Mouse (Mus musculus) gastrocnemius, postnatal 36 days (tissue): ENCODE data around the gene Tex2. TPM values are rescaled to one million over a fixed set of nuclear protein-coding genes. Genes with fewer than 3 reads are reported as not detected.
"Not testable (repeated sequence)": the region's sequence is repeated elsewhere in the genome, so short reads cannot be mapped to it uniquely, and the experiment has no call there.

Experiments
- DNase-seq, 2 experiments: peaks; one replicate each; pipeline ENCODE4 v3.0.0; 2022
- intact Hi-C: fragments of 180-260 bp; cut with DNase I; formaldehyde crosslinking; loops from one replicate; pipeline ENCODE4 v1.15.1; 2025
- total RNA-seq, 2 experiments: library from RNA; stranded (reverse); gene quantifications; 2 replicates each; pipeline ENCODE4 v1.2.3; 2021

Gene Tex2
- total RNA-seq, 2 experiments from 2014 or later, result 45.7 to 46.2 TPM

DNA sequence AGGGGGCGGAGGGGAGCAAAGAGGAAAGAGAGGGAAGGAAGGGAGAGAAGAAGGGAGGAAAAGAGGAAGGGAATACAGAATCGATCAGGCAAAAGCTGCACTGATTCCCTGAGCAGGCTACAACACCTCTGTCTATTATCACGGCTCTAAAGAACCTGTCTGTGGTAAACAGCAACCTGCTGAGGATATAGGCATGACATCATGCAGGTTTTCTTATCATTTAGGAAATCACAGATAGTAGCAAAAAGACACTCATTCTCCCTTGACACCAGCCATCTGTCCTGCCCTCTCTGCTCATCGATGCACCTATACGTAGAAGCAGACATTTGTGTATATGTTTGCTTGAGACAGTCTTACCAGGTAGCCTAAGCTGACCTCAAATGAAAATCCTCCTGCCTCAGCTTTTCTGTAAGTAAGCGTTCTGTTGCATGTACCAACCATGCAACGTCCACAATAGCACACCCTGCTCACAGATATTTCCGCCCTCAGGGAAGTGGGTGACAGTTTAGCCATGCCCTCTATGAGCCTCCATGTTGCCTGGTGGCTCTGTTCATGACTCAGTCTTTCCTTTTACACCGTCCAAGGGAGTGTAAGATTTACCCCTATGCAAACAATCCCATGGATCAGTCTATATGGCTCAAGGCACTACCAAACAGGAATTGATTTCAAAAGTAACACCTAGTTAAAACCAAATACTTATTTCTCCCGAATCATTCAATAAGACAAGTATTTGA, 25.3 kb downstream of the Tex2 start:
- intact Hi-C loops, result no loop called here
- DNase-seq, result no peak

DNA sequence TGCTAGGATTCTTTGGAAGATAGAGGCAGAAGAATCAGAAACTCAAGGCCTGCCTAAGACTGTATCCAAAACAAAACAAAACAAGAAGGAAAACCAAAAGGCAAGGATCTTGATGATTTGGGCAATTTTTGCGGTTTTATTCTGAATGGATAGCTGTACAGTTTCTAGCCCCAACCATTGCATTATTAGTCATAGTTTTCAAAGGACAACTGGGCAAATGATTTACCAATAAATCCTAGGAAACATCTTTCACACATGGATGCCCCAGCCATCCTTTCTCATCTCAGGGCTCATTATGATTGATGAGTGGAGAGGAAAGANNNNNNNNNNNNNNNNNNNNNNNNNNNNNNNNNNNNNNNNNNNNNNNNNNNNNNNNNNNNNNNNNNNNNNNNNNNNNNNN, 29.4 kb downstream of the Tex2 start:
- intact Hi-C loops, result no loop called here
- no peak for DNase-seq

DNA sequence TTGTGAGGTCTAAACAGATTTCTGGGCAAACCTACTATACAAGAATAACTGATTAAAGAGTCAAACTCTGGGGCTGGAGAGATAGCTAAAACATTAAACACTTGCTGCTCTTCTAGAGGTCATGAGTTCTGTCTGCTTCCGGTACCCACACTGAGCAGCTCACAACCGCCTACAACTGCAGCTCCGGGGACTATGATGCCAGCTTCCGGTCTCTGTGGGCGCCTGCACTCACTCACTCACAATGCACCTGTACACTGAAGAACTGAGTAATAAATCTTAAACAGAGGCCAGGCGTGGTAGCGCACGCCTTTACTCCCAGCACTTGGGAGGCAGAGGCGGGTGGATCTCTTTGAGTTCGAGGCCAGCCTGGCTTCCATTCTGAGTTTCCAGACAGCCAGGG, 31.9 kb downstream of the Tex2 start:
- intact Hi-C loops, result no loop called here

DNA sequence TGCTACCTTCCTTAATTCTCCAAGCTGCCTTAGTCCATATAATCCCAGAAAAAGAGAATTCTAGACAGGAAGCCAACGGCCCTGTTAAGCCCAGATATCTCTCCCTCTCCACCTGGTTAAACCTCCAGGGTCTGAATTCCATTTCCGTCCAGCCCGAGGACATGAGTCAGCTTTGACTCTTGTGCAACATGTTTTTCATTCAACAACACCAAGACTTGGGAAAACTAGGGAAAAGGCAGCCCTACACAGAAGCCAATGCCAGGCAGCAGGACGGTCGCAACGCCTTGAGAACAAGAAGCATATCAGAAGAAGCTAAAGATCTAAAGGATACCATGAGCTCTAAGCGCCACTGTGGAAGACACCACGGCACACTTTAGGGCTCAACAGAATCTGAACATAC, 32.8 kb downstream of the Tex2 start:
- intact Hi-C loops, result no loop called here
- no peak for DNase-seq

More for the DNA sequence above, 31.9 kb downstream of the Tex2 start:
- no peak for DNase-seq

DNA sequence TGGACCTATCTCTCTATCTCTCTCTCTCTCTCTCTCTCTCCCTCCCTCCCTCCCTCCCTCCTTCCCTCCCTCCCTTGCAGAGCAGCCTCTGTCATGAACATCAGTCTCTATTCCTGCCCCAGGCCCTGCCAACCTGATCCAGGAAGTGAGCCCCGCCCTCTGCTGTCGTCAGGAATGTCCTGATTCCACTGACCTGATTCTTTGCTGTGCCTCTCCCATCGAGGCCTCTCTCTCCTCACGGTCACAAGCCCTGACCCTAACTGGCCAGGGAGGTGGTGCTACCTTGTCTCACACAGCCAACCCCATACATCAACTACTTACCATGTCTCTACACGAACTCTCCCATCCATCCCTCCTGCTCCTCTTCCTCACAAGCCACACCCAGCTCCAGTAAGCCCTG, 33.3 kb downstream of the Tex2 start:
- intact Hi-C loops, result no loop called here
- DNase-seq, result no peak

DNA sequence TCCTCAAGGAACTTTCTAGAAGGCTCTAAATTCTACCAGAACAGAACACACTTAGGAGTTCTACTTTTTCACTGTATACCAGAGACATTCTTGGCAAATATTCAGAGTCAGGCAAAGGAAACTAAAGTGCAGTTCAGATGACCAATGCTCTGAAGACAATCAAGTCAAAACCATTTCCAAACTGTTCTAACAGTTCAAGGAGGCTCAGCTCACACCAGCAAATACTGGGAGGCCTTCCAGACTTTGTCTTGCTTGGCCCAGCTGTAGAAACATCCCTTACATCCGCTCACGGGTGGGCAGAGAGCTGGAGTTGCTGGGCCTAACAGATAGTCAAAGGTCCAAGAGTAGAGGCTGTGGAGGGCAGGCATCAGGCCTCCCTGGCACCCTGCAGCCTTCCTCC, 34.1 kb downstream of the Tex2 start:
- DNase-seq, result no peak
- intact Hi-C loops, result no loop called here

DNA sequence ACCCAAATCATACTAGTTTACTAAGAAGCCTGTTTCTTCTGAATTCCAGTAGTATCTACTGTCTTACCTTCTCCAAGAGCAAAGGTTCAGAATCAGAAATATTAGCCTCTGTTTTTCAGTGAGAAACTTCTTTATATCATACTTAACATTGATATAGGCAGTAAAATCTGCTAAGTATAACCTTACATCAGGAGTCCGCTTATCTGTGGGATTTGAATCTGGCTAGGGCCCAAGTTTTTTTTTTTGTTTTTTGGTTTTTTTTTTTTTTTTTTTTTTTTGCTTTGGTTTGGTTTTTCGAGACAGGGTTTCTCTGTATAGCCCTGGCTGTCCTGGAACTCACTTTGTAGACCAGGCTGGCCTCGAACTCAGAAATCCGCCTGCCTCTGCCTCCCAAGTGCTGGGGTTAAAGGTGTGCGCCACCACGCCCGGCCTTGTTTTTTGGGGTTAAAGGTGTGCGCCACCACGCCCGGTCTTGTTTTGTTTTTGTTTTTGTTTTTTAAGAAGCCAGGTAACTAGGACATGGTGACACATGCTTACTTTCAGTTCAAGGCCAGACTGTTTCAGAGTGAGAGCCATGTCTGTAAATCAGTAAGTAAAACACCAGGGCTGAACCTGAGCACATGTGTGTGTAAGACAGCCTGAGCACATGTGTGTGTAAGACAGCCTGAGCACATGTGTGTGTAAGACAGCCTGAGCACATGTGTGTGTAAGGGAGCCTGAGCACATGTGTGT, 35.4 kb downstream of the Tex2 start:
- intact Hi-C loops, DNase-seq: not testable (repeated sequence)

DNA sequence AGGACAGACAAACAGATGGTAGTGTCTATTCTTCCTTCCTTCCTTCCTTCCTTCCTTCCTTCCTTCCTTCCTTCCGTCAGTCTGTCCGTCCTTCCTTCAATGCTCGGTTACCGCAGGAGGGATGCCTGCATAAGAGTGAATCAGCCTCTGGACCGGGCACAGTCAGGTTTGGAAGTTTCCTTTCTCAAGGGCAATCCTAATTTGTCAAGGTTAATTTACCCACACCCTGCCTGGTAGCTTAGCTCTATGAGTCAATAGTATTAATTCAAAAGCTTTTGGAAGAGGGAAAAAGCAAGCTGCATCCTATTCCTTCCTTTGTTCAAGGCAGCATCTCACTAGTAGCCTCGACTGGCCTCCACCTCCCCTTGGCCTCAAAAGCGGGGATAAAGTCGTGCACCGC, 38.8 kb downstream of the Tex2 start:
- no peak for DNase-seq
- intact Hi-C loops, result no loop called here

DNA sequence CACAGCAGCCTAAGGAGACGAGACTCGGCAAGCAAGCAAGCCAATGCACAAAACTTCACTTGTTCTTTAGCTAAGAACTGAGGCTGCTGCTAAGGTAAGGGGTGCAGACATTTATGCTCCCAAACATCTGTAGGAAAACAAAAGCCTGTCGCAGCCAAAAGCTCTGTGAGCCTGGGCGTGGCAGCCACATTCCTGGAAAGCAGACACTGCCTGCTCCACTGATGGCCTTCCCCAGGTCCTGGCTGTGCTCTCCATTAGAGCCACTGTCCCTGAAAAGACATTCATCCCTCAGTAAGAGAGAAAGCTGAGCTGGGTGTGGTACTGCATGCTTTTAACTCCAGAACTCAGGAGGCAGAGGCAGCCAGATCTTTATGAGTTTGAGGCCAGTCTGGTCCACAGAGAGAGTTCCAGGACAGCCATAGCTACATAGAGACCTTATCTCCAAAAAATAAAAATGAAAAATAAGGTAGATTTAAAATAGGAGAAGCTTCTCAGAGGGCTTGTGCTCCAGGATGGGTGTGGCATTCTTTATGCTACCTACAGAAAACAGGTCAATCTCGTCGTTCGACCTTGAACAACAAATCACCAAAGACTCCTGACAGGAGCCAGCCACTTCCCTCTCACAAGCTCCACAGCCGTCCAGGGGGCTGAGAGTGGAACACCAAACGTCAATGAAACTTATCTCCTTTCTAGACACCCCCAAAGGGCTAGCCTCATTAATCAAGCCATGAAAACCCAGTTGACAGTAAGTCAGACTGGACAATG, 39.6 kb downstream of the Tex2 start:
- intact Hi-C loops, result no loop called here
- DNase-seq, result no peak

DNA sequence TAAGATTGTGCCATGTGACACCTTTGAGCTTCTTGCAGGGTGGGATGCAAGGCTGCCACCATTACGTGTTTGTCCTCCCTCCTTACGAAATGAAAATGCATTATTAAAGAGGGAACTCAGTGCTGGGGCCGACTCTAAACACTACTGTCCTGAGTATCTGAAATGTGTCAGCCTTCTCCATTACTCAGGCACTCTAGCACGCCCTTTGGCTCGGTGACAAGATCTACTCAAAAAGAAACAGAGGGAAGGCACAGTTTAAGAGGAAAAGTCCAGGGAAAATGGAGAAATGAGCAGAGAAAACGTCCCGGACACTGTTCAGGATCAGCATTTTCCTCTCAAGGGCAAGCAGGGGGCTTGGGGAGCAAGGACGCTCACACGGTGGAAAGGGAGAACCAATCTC, 40.3 kb downstream of the Tex2 start:
- DNase-seq, result no peak
- intact Hi-C loops, result no loop called here

DNA sequence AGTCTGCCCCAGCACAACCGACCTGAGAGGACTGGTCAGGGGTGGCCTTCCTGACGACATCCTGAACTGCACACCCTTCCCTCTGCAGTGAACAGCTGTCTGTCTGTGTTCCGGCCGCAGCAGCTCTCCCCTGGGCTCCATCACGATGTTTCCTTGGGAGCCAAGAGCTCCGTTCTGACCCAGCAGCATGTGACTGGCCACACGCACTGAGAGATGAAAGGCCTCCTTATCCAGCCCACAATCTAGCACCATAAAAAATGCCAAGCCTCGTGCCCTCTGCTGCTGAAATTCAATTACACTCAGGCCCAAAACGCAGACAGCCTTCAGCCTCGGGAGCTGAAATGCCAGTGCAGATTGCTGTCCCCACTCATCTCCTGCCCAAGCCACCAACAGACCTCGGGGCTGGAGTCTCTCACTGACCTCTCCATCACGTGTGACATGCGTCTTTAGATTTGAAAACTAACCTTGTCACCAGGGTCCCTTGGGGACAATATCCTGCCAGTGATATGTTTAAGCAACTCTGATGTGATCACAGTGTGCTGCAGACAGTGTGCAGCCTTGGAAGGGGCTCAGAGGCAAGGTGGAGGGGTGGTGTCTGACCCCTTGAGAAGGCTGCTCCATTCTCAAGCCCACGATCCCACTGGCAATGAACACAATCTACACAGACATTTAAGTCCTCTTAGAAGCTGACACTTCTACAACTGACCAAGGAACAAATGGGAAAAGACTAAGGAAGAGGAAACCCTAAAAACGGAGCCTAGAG, 41.0 kb downstream of the Tex2 start:
- intact Hi-C loops, result no loop called here
- no peak for DNase-seq

DNA sequence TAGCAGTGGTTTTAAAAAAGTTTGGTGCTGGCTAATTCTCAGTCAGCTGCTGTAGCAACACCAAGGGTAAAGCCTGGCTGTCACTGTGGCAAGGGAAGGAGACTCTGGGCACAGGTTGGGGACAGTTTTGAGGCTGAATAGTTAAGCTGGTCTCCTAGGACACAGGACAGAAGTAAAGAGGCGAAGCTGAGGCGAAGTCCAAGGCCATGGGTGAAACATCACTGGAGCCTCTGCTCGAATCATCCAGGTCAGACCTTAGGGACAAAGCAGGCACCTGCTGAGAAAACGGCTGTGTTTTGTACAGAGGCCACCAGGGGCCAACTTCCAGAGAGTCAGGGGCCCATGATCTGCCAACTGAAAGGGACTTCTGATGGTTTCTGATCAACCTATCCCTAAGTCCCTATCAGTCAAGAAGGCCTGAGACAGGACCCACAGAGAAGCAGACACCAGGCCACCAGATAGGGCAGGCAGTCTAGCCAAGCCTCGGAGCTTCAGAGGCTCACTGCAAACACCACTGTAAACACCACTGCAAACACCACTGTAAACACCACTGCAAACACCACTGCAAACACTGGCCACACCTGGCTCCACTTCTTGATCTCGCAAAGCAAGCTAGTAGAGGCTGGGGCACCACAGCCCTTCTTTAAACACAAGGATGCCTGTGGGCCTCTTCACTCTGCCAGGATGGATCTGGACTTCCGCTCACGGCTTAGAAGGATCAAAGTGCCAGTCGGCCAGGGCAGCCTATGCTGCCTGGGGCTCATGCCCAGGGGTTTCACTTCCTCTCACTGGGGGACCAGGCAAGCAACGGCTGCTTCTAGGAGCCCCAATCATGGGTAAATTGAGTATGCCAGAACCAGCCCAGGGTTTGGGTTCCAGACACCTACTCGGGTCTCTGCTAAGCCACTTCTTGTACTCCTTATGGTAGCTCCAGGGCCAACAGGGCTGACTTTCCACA, 41.9 kb downstream of the Tex2 start:
- no peak for DNase-seq
- intact Hi-C loops, result no loop called here

DNA sequence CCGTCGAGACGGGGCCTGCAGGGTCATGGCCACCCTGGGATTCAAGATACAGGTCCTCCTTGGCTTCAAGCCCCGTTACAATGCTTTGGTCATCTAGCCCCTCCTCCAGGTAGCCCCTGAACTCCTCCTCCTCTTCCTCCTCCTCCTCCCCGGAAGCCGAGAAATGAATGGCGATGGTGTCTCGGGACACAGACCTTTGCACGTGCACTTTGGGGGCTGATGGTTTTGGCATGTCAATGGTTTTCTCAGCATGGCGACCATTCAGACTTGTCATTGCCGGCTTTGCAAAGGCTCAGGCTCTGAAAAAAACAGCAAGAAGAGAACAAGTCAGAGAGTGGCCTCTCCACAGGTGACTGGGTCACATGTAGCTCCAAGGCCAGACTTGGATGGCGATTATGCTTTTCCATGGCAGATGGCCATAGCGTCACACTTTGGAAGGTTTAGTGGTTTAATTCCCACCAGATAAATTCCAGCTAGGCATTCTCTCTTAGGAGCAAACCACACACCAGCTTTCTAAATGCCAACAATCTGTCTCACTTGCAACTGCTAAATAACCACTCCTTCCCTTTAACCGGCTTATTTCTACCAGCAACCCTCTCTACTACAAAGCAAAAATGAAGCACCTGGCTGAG, 44.8 kb downstream of the Tex2 start:
- intact Hi-C loops, result no loop called here
- no peak for DNase-seq

DNA sequence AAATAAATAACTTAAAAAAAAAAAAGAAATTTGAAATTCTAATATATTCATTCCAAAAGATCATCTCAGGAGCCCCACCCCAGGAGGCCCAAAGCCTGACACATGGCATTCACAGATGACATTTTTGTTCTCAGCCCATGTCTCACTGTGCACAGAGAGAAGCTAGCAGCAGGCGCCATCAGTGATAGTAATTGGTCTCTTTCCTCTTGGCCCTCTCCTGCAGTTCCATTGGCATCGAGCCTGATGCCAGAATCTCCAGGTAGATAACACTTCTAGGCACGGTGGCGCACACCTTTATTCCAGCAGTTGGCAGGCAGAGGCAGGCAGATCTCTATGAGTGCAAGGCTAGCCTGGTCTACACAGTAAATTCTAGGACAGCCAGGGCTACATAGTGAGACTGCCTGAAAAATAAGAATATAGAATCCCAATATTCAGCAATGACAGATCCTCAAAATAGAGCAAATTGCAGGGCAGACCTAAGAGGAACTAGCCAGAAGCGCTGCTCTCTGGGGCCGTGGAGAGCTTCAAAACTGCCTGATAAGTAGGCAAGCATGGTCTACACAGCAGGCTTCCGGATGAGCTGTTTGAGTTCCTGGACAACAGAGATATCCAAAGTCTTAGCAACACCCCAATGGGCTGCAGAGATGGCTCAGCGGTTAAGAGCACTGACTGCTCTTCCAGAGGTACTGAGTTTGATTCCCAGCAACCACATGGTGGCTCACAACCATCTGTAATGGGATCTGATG, 47.0 kb downstream of the Tex2 start:
- DNase-seq, result no peak
- intact Hi-C loops, result no loop called here

DNA sequence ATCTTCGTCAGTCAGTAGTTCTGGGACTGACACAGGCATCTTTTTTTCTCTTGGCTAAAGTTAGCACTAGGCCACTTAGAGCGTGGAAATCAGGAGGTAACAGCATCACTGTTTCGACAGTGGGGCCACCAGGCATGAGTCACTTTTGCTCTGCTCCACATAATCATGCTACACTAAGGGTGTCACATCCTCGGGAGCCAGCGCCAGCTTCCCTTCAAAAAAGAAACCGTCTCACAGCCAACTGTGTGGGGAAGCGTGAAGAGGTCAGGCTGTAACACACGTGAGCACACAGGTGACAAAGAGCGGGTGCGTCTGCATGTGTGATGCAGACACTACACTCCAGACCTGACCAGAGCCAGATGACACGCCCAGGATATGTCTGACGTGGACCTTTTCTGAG, 49.0 kb downstream of the Tex2 start:
- intact Hi-C loops, result no loop called here
- no peak for DNase-seq

DNA sequence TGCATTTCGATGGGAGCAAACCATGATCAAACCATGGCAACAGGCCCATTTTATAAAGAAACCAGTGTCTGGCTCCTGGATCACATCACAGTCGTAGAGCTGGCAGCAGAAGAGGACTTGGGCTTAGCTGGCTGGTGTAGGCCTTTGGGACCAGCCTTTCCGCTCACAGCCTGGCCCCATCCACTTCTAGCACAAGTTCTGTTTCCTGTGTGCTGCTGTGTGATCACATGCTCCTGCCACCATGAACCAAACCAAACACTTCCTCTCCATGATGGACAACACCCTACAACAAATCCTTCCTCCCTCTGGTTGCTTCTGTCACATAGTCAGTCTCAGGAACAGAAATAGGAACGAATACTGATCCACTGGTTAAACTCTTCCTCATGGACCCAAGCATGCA, 50.5 kb downstream of the Tex2 start:
- DNase-seq, result no peak
- intact Hi-C loops, result no loop called here

DNA sequence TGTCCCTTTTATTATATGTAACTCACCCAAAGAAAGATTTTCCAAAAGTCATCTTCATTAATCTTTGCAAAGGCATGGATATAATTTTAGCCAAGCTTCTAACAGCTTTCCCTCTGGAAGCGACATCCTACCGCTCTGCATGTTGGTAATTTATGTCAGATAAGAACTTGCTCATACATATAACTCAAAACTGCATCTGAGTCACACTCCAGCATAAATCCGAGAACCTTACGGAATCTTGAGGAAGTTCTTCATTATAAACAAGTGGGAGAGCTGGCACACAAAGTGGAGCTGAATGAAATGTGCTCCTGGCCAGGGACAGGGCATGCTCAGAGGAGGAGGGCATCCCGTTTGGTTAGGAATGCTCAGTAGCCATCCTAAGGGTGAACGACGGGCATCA, 53.5 kb downstream of the Tex2 start:
- DNase-seq, result no peak
- intact Hi-C loops, result no loop called here

DNA sequence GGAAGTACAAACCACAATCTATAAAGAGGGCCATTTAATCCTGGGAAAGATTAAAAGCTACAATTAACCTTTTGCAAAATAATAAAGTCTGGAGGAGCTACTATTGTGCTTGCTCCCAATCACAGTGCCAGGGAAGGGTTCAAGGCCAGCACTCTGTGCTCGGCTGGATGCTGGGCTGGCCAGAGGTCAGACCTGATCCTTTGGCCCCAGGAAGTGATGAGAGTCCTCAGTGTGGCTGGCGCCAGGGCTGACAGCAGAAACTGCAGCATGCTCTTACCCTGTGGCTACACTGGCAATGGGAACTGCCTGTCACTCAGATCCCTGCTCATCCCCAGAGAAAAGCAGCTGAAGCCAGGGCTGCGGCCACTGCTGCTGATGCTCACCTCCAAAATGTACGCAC, 55.2 kb downstream of the Tex2 start:
- no peak for DNase-seq
- intact Hi-C loops, result no loop called here

DNA sequence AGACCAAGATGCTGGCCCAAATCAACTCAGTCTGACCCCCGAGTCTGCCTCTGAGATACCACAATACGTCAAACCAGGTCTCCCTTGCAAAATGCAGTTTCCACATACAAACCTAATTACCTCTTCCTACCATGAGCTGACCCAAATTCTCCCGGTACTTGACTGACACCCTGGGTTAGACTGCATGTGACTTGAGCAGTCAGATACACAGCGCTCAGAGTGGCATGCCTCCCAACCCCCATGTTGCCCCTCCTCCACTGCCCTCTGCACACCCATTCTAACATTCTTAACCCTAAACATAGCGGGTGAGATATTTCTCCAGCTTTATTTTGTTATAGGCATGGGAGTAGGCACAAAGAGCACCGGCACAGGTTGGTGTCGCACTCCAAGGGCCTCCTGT, 55.8 kb downstream of the Tex2 start:
- no peak for DNase-seq
- intact Hi-C loops, result no loop called here
